Comparison of ENCODE assay signal across 23 mouse cellular contexts in the genomic region with DNA sequence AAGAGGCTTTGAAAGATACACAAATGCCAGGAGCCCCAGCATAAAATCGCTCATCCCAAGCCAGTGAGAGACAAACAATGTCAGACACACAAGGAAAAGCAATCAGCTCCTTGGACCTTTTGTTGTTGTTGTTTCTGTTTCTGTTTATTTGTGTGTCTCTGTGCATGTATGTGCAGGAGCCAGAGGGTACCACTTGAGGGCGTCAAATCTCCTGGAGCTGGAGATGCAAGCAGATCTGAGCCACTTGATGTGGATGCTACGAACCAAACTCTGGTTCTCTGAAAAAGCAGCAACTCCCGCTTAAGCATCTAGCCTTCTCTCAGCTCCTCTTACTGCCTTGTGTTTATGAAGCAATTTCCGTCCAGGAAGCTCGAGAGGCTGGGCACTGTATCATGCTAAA.
A peak's percentile ranks its signal among the peaks of the same experiment; 100 is the strongest.
DNase-seq lines count a peak whose midpoint lies in the region; ATAC-seq and TF ChIP-seq lines count a peak whose summit lies in the region.
"Had no signal": no experiment of that assay in that cellular context is flagged by ENCODE, and none has a peak within 500 bp of the region (broad histone marks: within the 10 kb centered on the region; RNA-seq: fewer than 3 reads in every experiment).

No protein-coding gene starts in this region.

- no peaks in the 10 kb centered on the region for H3K36me3 ChIP-seq in kidney, embryonic 14.5 days (ENCODE audit: control insufficient read depth, insufficient read depth, low read length)
- no peaks in the 10 kb centered on the region for H3K36me3 ChIP-seq in stomach, postnatal 0 days (ENCODE audit: control insufficient read depth, insufficient read depth, low read length)
- H3K36me3 ChIP-seq: forebrain, embryonic 12.5 days; heart, embryonic 12.5 days; hindbrain, embryonic 12.5 days; limb, embryonic 15.5 days; midbrain, embryonic 12.5 days; neural tube, embryonic 13.5 days had no signal

- no peaks in the 10 kb centered on the region for H3K27me3 ChIP-seq in kidney, embryonic 14.5 days (ENCODE audit: control insufficient read depth, insufficient read depth, low read length)
- H3K27me3 ChIP-seq in stomach, postnatal 0 days (ENCODE audit: control insufficient read depth, insufficient read depth, low read length) = no peaks in the 10 kb centered on the region
- H3K27me3 ChIP-seq: forebrain, embryonic 12.5 days; heart, embryonic 12.5 days; hindbrain, embryonic 12.5 days; limb, embryonic 15.5 days; midbrain, embryonic 12.5 days; neural tube, embryonic 13.5 days had no signal

- no peak for TF ChIP-seq CTCF in brain, embryonic 14.5 days (IDR thresholded peaks at IDR 0.05; ENCODE audit: borderline replicate concordance, extremely low read depth, insufficient read depth, insufficient read length)
- TF ChIP-seq CTCF in stomach, postnatal 0 days (IDR thresholded peaks at IDR 0.05; ENCODE audit: low read depth) = peak; percentile 20; the same call in 1 of the 2 replicates

- no peak for DNase-seq in kidney, postnatal 14 days
- DNase-seq in thymus, postnatal 25 days = peak; percentile 5
- DNase-seq in thymus, postnatal 4 days = no peak
- DNase-seq in brain, embryonic 14.5 days (ENCODE audit: low read depth) = peak; percentile 8
- no peak for DNase-seq in stomach, postnatal 0 days (ENCODE audit: low spot score)
- no peak for DNase-seq in right cerebral cortex, postnatal 25 days
- DNase-seq in gastrocnemius, adult 18-20 months (ENCODE audit: low spot score) = no peak
- DNase-seq: adrenal gland, adult 2 months; cerebellum, postnatal 10 days; gastrocnemius, postnatal 10 days; heart, adult 11 months; heart, postnatal 14 days; lung, adult 2 months; lung, postnatal 4 days; right cerebral cortex, adult 18-20 months; thymus, postnatal 36 days had no signal

- no peak overlapping the region for H3K4me2 ChIP-seq in kidney, embryonic 14.5 days (replicated peaks; ENCODE audit: low read depth, low read length)
- no peak overlapping the region for H3K4me2 ChIP-seq in stomach, postnatal 0 days (replicated peaks; ENCODE audit: low read depth)
- H3K4me2 ChIP-seq: forebrain, embryonic 12.5 days; heart, embryonic 12.5 days; hindbrain, embryonic 12.5 days; limb, embryonic 15.5 days; midbrain, embryonic 12.5 days; neural tube, embryonic 13.5 days had no signal

- no peak overlapping the region for H3K9ac ChIP-seq in kidney, embryonic 14.5 days (ENCODE audit: low read depth, low read length)
- H3K9ac ChIP-seq in stomach, postnatal 0 days (ENCODE audit: low read length) = no peak overlapping the region
- H3K9ac ChIP-seq: forebrain, embryonic 12.5 days; heart, embryonic 12.5 days; hindbrain, embryonic 12.5 days; limb, embryonic 15.5 days; midbrain, embryonic 12.5 days; neural tube, embryonic 13.5 days had no signal

- 0 out of 2 replicates have a peak overlapping the region, but pooled peaks have one; percentile 47 for H3K27ac ChIP-seq in kidney, embryonic 14.5 days (ENCODE audit: low read depth, low read length)
- no peak overlapping the region for H3K27ac ChIP-seq in stomach, postnatal 0 days (replicated peaks)
- H3K27ac ChIP-seq: forebrain, embryonic 12.5 days; hindbrain, embryonic 12.5 days; limb, embryonic 15.5 days; midbrain, embryonic 12.5 days; neural tube, embryonic 13.5 days had no signal

- WGBS in kidney, embryonic 14.5 days = 47% methylated on average over 6 of the region's 6 CpGs
- WGBS in stomach, postnatal 0 days = 56% methylated on average over 6 of the region's 6 CpGs

- H3K4me3 ChIP-seq in kidney, embryonic 14.5 days (ENCODE audit: low read length) = no peak overlapping the region
- H3K4me3 ChIP-seq in stomach, postnatal 0 days (ENCODE audit: low read depth, low read length) = no peak overlapping the region
- H3K4me3 ChIP-seq: forebrain, embryonic 12.5 days; heart, embryonic 12.5 days; hindbrain, embryonic 12.5 days; limb, embryonic 15.5 days; midbrain, embryonic 12.5 days; neural tube, embryonic 13.5 days had no signal

- TF ChIP-seq POLR2A in brain, embryonic 14.5 days (IDR thresholded peaks at IDR 0.05; ENCODE audit: borderline replicate concordance, extremely low read depth, insufficient read depth, insufficient read length, poor library complexity, severe bottlenecking) = no peak

- TF ChIP-seq EP300 in stomach, postnatal 0 days (optimal IDR thresholded peaks at IDR 0.05) = no peak

- H3K4me1 ChIP-seq in kidney, embryonic 14.5 days (ENCODE audit: control insufficient read depth, insufficient read depth, low read length) = no peaks in the 10 kb centered on the region
- no peaks in the 10 kb centered on the region for H3K4me1 ChIP-seq in stomach, postnatal 0 days (replicated peaks; ENCODE audit: control insufficient read depth, insufficient read depth)
- H3K4me1 ChIP-seq: forebrain, embryonic 12.5 days; heart, embryonic 12.5 days; hindbrain, embryonic 12.5 days; limb, embryonic 15.5 days; midbrain, embryonic 12.5 days; neural tube, embryonic 13.5 days had no signal

- no peaks in the 10 kb centered on the region for H3K9me3 ChIP-seq in kidney, embryonic 14.5 days (ENCODE audit: control insufficient read depth, low read length)
- H3K9me3 ChIP-seq in stomach, postnatal 0 days (ENCODE audit: control insufficient read depth, low read length) = no peaks in the 10 kb centered on the region
- H3K9me3 ChIP-seq: forebrain, embryonic 12.5 days; heart, embryonic 12.5 days; hindbrain, embryonic 12.5 days; limb, embryonic 15.5 days; midbrain, embryonic 12.5 days; neural tube, embryonic 13.5 days had no signal

- ATAC-seq in kidney, embryonic 14.5 days (ENCODE audit: low FRiP score, low TSS enrichment) = no peak
- ATAC-seq in stomach, postnatal 0 days (ENCODE audit: low FRiP score, low TSS enrichment) = no peak

Comparison
In these comparisons a context has a peak if more than half of its experiments do, and no peak if none do; other contexts are left out.
1. DNase-seq: peak in thymus, postnatal 25 days (single experiment) and brain, embryonic 14.5 days (single experiment); none in kidney, postnatal 14 days (single experiment), thymus, postnatal 4 days (single experiment), stomach, postnatal 0 days (single experiment), right cerebral cortex, postnatal 25 days (single experiment) and gastrocnemius, adult 18-20 months (single experiment).